Mouse (Mus musculus) E14TG2a.4 (cell line): ENCODE results near the gene Shtn1.

ENCODE experiments used
- H3K27me3 ChIP-seq: 2 replicates; pipeline ENCODE4 v1.6.1; 2014; ENCODE audit warnings: low read length, control low read depth; ENCODE audit not compliant: insufficient read depth
- H3K36me3 ChIP-seq: 2 replicates; pipeline ENCODE4 v1.6.1; 2014; ENCODE audit warnings: low read length, control low read depth; ENCODE audit not compliant: insufficient read depth
- H3K4me1 ChIP-seq: replicated peaks from 2 replicates; pipeline ENCODE4 v1.6.1; 2014; ENCODE audit warnings: low read depth, low read length, control low read depth
- H3K4me3 ChIP-seq: replicated peaks from 2 replicates; pipeline ENCODE4 v1.5.1; 2014; ENCODE audit warnings: mild to moderate bottlenecking, low read length
- H3K9me3 ChIP-seq: 2 replicates; pipeline ENCODE4 v1.6.1; 2014; ENCODE audit warnings: low read length, control low read depth
- CTCF ChIP-seq: conservative IDR thresholded peaks from 2 replicates; pipeline ENCODE4 v1.5.1; 2014; ENCODE audit warnings: low read length
- NANOG ChIP-seq: IDR thresholded peaks from 2 replicates; pipeline ENCODE4 v1.6.1; 2014; ENCODE audit warnings: borderline replicate concordance, low read length, mixed read lengths
- POU5F1 ChIP-seq: IDR thresholded peaks from 2 replicates; pipeline ENCODE4 v1.6.1; 2014; ENCODE audit warnings: low read length, borderline replicate concordance

Gene Shtn1

DNA sequence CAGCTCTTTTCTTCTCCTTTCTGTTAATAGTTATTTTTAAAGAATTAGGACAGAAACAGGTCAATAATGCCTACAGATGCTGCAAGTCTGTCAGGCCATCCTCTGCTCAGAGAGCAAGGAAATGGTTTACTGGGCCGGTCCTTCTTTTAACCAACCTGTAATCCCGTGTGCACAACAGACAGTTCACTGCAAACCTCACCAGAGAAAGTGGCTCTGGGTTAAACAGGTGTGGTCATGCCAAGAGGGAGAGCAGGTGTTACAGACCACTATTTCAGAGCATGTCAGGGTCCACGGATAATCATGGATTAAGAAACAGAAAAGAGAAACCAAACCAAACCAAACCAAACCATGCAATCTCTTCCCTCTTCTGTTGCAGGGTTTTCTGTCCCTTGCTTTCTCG is 17.8 kb downstream of the Shtn1 start:
- no peaks in the 10 kb centered on the region for H3K27me3 ChIP-seq
- H3K36me3 ChIP-seq = no peaks in the 10 kb centered on the region
- TF ChIP-seq CTCF (no peak), POU5F1 (no peak), NANOG (no peak)
- H3K4me1 ChIP-seq = peaks cover 15% of the 10 kb centered on the region
- no peak overlapping the region for H3K4me3 ChIP-seq
- H3K9me3 ChIP-seq = no peaks in the 10 kb centered on the region

DNA sequence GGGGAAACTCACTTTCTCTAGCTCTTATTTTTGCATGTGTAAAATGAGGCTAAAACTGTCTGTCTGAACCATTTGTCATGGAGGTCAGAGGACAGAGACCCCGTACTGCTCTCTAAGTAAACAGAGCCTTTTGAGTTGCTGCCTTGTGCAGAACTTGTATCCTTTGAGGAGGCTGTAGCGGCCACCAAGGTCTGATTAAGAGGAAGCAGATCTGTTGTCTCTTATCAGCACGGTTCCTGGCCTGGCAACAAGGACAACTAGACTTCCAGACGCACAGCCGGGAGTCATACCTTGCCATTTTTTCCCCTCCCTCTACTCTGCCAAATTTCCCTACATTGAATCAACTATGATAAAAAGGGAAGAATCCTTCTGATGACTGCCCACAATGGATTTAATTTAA is 18.5 kb downstream of the Shtn1 start:
- no peak overlapping the region for H3K4me3 ChIP-seq
- H3K36me3 ChIP-seq = no peaks in the 10 kb centered on the region
- no peaks in the 10 kb centered on the region for H3K9me3 ChIP-seq
- TF ChIP-seq NANOG (no peak), POU5F1 (no peak), CTCF (no peak)
- peaks cover 15% of the 10 kb centered on the region for H3K4me1 ChIP-seq
- H3K27me3 ChIP-seq = no peaks in the 10 kb centered on the region

DNA sequence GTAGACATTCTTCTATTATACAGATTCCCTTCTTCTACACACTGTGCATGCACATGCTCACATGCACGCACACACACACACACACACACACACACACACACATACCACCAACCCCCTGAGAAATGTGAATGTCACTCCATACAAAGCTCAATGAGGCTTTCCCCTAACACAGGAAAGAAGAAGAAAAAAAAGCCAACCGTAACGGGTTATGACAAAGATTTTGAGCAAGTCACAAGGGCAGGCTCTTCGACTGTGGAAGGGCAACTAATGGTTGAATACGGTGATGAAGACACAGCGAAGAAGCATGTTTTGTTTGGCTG is 21.3 kb downstream of the Shtn1 start:
- no peaks in the 10 kb centered on the region for H3K27me3 ChIP-seq
- H3K36me3 ChIP-seq = no peaks in the 10 kb centered on the region
- H3K4me1 ChIP-seq = peaks cover 15% of the 10 kb centered on the region
- H3K9me3 ChIP-seq = no peaks in the 10 kb centered on the region
- H3K4me3 ChIP-seq = no peak overlapping the region
- TF ChIP-seq POU5F1 (no peak), CTCF (no peak), NANOG (no peak)

DNA sequence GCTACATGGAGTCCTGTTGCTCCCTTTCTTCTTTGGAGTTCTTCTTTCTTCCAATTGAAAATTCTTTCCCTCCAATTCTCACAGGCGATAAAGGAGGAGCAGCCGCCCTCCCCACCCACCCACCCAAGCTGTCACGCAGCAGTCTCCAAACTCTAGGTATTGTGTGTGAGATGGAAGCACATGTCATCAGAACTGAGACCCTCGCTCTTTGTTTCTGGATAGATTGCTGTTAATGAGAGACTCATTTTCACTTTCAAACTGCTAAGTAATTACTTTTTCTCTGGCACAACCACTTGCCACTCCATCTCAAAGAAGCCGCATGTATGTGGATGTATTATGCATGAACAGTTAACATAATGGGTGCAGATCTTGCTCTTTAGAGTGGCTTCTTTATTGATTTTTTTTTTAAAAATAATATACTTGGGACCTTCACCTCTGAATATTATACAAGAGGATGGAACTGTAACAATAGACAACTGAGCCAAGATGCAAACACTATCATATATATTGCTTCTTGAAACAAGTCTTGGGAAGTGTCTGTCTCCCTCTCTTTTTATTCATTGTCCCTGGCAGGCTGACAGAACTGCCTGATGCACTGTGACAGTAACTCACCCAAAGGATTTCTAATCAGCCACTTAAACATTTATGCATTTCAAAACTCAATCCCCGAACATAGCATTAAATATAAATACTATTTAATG is 21.8 kb downstream of the Shtn1 start:
- TF ChIP-seq POU5F1 (no peak), NANOG (no peak), CTCF (no peak)
- no peaks in the 10 kb centered on the region for H3K9me3 ChIP-seq
- H3K36me3 ChIP-seq = no peaks in the 10 kb centered on the region
- no peaks in the 10 kb centered on the region for H3K27me3 ChIP-seq
- no peak overlapping the region for H3K4me3 ChIP-seq
- H3K4me1 ChIP-seq = peaks cover 15% of the 10 kb centered on the region

DNA sequence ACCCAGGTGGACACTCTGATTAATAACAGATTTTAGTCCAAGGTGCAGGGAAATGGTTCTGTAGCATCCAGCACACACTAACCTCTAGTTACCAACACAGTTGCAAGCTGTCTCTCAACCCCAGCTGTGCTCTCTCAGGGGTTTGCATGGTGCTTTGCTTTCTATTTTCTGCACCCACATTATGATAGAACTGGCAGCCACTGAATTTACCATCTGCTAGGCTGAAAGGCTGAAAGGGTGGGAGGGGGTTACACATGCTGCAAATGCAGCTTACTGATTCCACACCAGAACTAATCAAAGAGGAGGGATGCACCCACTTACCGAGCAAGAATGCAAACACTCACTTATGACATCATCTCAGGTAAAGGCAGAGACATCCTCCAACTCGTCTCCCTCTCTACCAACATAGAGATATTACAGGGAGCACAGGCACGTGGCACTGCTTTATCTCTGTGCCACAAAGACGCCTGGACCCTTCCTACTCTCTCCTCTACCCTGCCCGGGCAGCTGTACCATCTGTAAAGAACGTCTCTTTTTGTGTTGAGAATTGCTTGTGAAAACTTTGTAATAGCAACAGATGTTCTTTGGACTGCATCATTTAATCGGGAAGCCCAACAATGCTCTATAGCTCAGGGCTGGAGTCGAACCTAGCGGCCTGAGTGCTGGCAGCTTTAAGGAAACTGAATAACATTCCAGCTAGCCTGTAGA is 23.0 kb downstream of the Shtn1 start:
- TF ChIP-seq CTCF (no peak), NANOG (no peak), POU5F1 (no peak)
- Histone ChIP-seq H3K4me3 (no peak overlapping the region), H3K9me3 (no peaks in the 10 kb centered on the region)

DNA sequence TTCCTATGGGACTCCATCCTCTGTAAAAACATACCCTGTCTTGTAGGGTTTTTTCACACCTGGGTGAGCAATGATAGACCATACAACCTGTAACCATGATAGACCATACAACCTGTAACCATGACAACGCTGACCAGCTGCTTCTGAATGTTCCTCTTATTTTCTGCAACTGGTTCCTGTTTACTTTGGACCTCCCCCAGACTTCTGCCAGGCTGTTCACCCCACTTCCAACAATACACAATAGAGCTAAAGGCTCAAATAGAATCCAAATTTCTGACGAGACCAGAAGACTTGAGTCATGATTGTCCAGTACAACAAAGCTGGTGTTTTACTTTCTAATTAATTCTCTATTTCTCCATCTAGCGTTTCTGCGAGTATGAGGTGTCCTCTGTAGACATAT is 23.8 kb downstream of the Shtn1 start:
- Histone ChIP-seq H3K27me3 (no peaks in the 10 kb centered on the region), H3K4me3 (no peak overlapping the region), H3K9me3 (no peaks in the 10 kb centered on the region), H3K36me3 (no peaks in the 10 kb centered on the region), H3K4me1 (peaks cover 3% of the 10 kb centered on the region)
- no peak for TF ChIP-seq NANOG
- TF ChIP-seq CTCF = no peak
- TF ChIP-seq POU5F1 = no peak

More for the DNA sequence above, 23.0 kb downstream of the Shtn1 start:
- Histone ChIP-seq H3K4me1 (peaks cover 7% of the 10 kb centered on the region), H3K27me3 (no peaks in the 10 kb centered on the region), H3K36me3 (no peaks in the 10 kb centered on the region)

DNA sequence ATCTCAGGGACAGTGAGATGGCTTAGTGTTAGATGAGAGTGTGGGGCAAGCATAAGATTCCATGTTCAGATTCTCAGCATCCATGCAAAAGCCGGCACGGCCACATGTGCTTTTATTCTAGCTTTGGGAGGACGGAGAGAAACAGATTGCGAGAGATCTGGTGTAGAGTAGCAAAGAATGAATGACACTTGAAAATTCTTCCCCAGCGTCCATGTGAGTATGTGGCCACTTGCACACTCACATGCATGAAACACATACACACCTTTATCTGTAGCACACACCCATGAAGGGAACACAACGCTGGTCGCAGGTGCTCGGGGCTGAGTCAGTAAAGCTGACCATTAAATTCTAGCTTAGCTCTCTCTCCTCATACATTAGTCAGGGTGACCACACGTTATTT is 24.3 kb downstream of the Shtn1 start:
- H3K4me3 ChIP-seq = no peak overlapping the region
- H3K9me3 ChIP-seq = no peaks in the 10 kb centered on the region
- no peaks in the 10 kb centered on the region for H3K4me1 ChIP-seq
- no peak for TF ChIP-seq POU5F1
- TF ChIP-seq CTCF = no peak
- TF ChIP-seq NANOG = no peak
- no peaks in the 10 kb centered on the region for H3K36me3 ChIP-seq
- H3K27me3 ChIP-seq = no peaks in the 10 kb centered on the region

DNA sequence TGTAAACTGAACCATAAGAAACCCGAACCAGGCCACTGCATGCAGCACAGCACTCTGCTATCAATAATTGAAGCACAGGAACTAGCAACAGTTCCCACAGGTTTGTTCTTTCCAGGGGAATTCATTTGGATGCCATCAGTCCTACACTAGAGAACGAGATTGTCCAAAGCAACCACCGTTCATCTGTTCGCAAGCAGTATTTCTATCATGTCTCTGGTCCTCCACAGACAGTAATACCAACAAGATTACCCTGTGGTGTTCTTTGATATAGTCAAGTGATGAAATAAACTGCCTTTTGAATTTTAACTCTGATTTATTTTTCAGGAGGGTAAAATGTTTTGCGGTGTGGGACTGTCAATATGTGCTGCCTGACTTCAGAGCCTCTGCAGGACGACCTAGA is 27.0 kb downstream of the Shtn1 start:
- H3K4me1 ChIP-seq = no peaks in the 10 kb centered on the region
- H3K27me3 ChIP-seq = no peaks in the 10 kb centered on the region
- TF ChIP-seq CTCF (no peak), NANOG (no peak), POU5F1 (no peak)
- no peak overlapping the region for H3K4me3 ChIP-seq
- no peaks in the 10 kb centered on the region for H3K36me3 ChIP-seq
- no peaks in the 10 kb centered on the region for H3K9me3 ChIP-seq

DNA sequence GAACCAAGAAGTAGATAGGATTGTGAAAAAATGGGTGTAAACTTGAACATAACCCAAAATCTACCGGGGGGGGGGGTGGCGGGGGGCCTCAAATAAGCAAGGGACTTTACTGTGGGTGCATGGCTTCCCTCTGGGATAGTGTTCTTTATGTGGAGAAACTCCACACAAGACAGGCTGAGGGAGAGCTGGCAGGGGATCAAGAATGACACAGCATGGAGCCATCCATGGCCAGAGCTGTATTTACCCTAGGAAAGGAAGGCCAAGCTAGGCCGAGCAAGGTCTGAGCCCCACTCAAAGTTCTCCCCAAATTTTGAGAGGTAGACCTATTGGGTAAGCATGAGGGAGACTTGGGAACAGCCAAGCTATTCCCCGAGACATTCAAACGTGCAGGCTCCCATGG is 28.4 kb downstream of the Shtn1 start:
- Histone ChIP-seq H3K36me3 (no peaks in the 10 kb centered on the region), H3K4me3 (no peak overlapping the region), H3K4me1 (no peaks in the 10 kb centered on the region), H3K9me3 (no peaks in the 10 kb centered on the region), H3K27me3 (no peaks in the 10 kb centered on the region)
- no peak for TF ChIP-seq CTCF
- TF ChIP-seq POU5F1 = no peak
- no peak for TF ChIP-seq NANOG
